Mouse (Mus musculus): Measurements from ENCODE around the gene Med12.

Med12 gene

GRCm38 (mm10) chrX:101273875-101274738, at the start of gene Med12:
Gene Med12 (plus strand): TSS chrX:101274030.
- peak; percentile 84 to 88 for DNase-seq

GRCm38 (mm10) chrX:101245011-101245410, 28.8 kb upstream of the Med12 start:
- no peak for DNase-seq

- peak; percentile 84 to 92 for DNase-seq
These were observed 19.7 kb upstream of the Med12 start, which contains the start of gene Foxo4 for GRCm38 (mm10) chrX:101253952-101254729. Gene Foxo4 (plus strand): TSS chrX:101254528.

- DNase-seq: no peak
These were observed 19.1 kb upstream of the Med12 start for GRCm38 (mm10) chrX:101254740-101255139.

GRCm38 (mm10) chrX:101256603-101257002, 17.2 kb upstream of the Med12 start:
- peak; percentile 64 to 73 for DNase-seq

GRCm38 (mm10) chrX:101260441-101261325, 13.1 kb upstream of the Med12 start:
- DNase-seq: peak; percentile 54 to 65

- DNase-seq: no peak
These were observed 9.9 kb upstream of the Med12 start, which contains the start of gene Gm614 for GRCm38 (mm10) chrX:101263892-101264291. Gene Gm614 (minus strand): TSS chrX:101263992.

- DNase-seq: no peak
These were observed 7.2 kb upstream of the Med12 start for GRCm38 (mm10) chrX:101266631-101267030.

- DNase-seq: peak; percentile 44 to 54
These were observed 5.6 kb upstream of the Med12 start, which contains the start of gene Il2rg for GRCm38 (mm10) chrX:101268025-101268754. Gene Il2rg (minus strand): TSS chrX:101268255.

GRCm38 (mm10) chrX:101268755-101269124, 5.1 kb upstream of the Med12 start, which contains the start of gene Gm20489:
Gene Gm20489 (minus strand): TSS chrX:101269023.
- DNase-seq: no peak

- peak; percentile 28 to 48 for DNase-seq
These were observed 420 bp upstream of the Med12 start for GRCm38 (mm10) chrX:101273410-101273809.

GRCm38 (mm10) chrX:101282813-101283212, 9.0 kb downstream of the Med12 start:
- no peak for DNase-seq

GRCm38 (mm10) chrX:101285534-101285933, 11.7 kb downstream of the Med12 start:
- peak; percentile 69 to 70 for DNase-seq

- DNase-seq: no peak
These were observed 12.3 kb downstream of the Med12 start for GRCm38 (mm10) chrX:101285953-101286670.

GRCm38 (mm10) chrX:101287543-101287942, 13.7 kb downstream of the Med12 start:
- no peak for DNase-seq

GRCm38 (mm10) chrX:101288432-101288831, 14.6 kb downstream of the Med12 start:
- DNase-seq: no peak

- DNase-seq: no peak
These were observed 15.2 kb downstream of the Med12 start for GRCm38 (mm10) chrX:101289037-101289436.

- DNase-seq: no peak
These were observed 16.3 kb downstream of the Med12 start for GRCm38 (mm10) chrX:101290111-101290510.

GRCm38 (mm10) chrX:101299055-101299454, 25.2 kb downstream of the Med12 start, which contains the start of gene Nlgn3:
Gene Nlgn3 (plus strand): TSS chrX:101299168.
- no peak for DNase-seq

GRCm38 (mm10) chrX:101299473-101300426, 25.9 kb downstream of the Med12 start:
- DNase-seq: no peak

All from thymus, postnatal 36 days (tissue).